Comparison of ENCODE assay signal across 18 mouse cellular contexts in the genomic region with DNA sequence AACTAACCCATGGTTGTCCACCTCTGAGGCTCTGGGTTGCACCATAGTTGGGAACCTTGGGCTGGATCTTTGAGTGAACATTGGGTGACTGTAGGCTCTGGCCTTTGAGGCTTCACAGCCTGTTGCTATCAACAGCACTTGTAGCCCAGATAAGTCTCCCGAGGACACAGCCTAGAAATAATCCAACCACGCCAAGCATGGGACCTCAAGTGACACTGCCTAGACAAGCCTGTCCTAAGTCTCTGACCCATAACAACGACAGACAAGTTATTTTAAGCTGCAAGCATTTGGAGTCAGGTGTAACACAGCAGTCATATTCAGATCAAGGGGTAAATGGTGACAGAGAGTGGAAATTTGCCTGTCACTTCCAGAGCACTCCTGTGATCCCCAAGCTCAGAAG. TPM values are rescaled to one million over a fixed set of nuclear protein-coding genes. Genes with fewer than 3 reads are reported as not detected.
"Had no signal": no experiment of that assay in that cellular context is flagged by ENCODE, and none has a peak within 500 bp of the region (broad histone marks: within the 10 kb centered on the region; RNA-seq: fewer than 3 reads in every experiment).

No protein-coding gene starts in this region.

- H3K4me3 ChIP-seq: limb, embryonic 12.5 days; liver, embryonic 13.5 days; lung, embryonic 15.5 days; megakaryocyte, embryonic 14.5 days; midbrain, embryonic 15.5 days; neural tube, embryonic 13.5 days; stomach, embryonic 15.5 days had no signal

- H3K9me3 ChIP-seq: limb, embryonic 12.5 days; liver, embryonic 13.5 days; lung, embryonic 15.5 days; megakaryocyte, embryonic 14.5 days; midbrain, embryonic 15.5 days; neural tube, embryonic 13.5 days; stomach, embryonic 15.5 days had no signal

- ATAC-seq: liver, postnatal 0 days; midbrain, embryonic 15.5 days had no signal

- H3K9ac ChIP-seq: limb, embryonic 12.5 days; liver, embryonic 13.5 days; liver, postnatal 0 days; lung, embryonic 15.5 days; midbrain, embryonic 15.5 days; neural tube, embryonic 13.5 days; stomach, embryonic 15.5 days had no signal

- H3K27ac ChIP-seq: kidney, postnatal 0 days; limb, embryonic 12.5 days; liver, embryonic 13.5 days; lung, embryonic 15.5 days; macrophage; midbrain, embryonic 15.5 days; neural tube, embryonic 13.5 days; stomach, embryonic 15.5 days had no signal

- H3K36me3 ChIP-seq: midbrain, embryonic 15.5 days; stomach, embryonic 15.5 days had no signal

- H3K27me3 ChIP-seq: limb, embryonic 12.5 days; lung, embryonic 15.5 days; midbrain, embryonic 15.5 days; neural tube, embryonic 13.5 days; stomach, embryonic 15.5 days had no signal

- DNase-seq: kidney, postnatal 36 days; layer of hippocampus, adult 9-11 months; layer of hippocampus, postnatal 36 days; liver; liver, embryonic 13.5 days; liver, postnatal 0 days; lung, postnatal 14 days; retina, postnatal 1 day had no signal

- H3K4me2 ChIP-seq: limb, embryonic 12.5 days; liver, embryonic 13.5 days; lung, embryonic 15.5 days; midbrain, embryonic 11.5 days; midbrain, embryonic 15.5 days; neural tube, embryonic 13.5 days; stomach, embryonic 15.5 days had no signal

RNA-seq across cellular contexts. Expression of a gene that starts 29.4 kb away (rescaled TPM):
- total RNA-seq: left cerebral cortex, postnatal 36 days had no signal
- polyA plus RNA-seq: macrophage had no signal
